Mouse (Mus musculus) embryo, embryonic 9.5 days (tissue): ENCODE measurements around the gene Ncdn.

Source experiments
- DNase-seq: peaks from one replicate; pipeline ENCODE4 v3.0.0-alpha.2; 2017; ENCODE audit errors: extremely low spot score

The Ncdn gene

GRCm38 (mm10) chr4:126752608-126753141, 563 bp downstream of the Ncdn start:
- DNase-seq: peak; percentile 58

- DNase-seq: no peak
These were observed 1.1 kb downstream of the Ncdn start for GRCm38 (mm10) chr4:126752024-126752607.

GRCm38 (mm10) chr4:126751556-126752023, 1.6 kb downstream of the Ncdn start:
- no peak for DNase-seq

GRCm38 (mm10) chr4:126750863-126751555, 2.2 kb downstream of the Ncdn start:
- no peak for DNase-seq

GRCm38 (mm10) chr4:126750046-126750683, 3.1 kb downstream of the Ncdn start:
- DNase-seq: no peak

- DNase-seq: no peak
These were observed 3.7 kb downstream of the Ncdn start for GRCm38 (mm10) chr4:126749553-126749952.

GRCm38 (mm10) chr4:126748381-126748780, 4.9 kb downstream of the Ncdn start:
- DNase-seq: no peak

GRCm38 (mm10) chr4:126746194-126746840, 6.9 kb downstream of the Ncdn start:
- no peak for DNase-seq

GRCm38 (mm10) chr4:126745506-126746193, 7.6 kb downstream of the Ncdn start:
- DNase-seq: peak; percentile 40

GRCm38 (mm10) chr4:126744831-126745230, 8.4 kb downstream of the Ncdn start:
- DNase-seq: no peak

GRCm38 (mm10) chr4:126743713-126744112, 9.5 kb downstream of the Ncdn start:
- peak; percentile 41 for DNase-seq

- no peak for DNase-seq
These were observed 10.3 kb downstream of the Ncdn start for GRCm38 (mm10) chr4:126742976-126743375.

GRCm38 (mm10) chr4:126741448-126741847, 11.8 kb downstream of the Ncdn start:
- DNase-seq: peak; percentile 84

- DNase-seq: peak; percentile 64
These were observed 13.1 kb downstream of the Ncdn start for GRCm38 (mm10) chr4:126739966-126740676.

- DNase-seq: peak; percentile 45
These were observed 17.2 kb downstream of the Ncdn start, which contains the start of gene Tfap2e for GRCm38 (mm10) chr4:126736001-126736414. Gene Tfap2e, minus strand, starts transcription at chr4:126736240.

- peak; percentile 31 for DNase-seq
These were observed 17.7 kb downstream of the Ncdn start for GRCm38 (mm10) chr4:126735382-126736000.

- peak; percentile 45 for DNase-seq
These were observed 18.4 kb downstream of the Ncdn start for GRCm38 (mm10) chr4:126734700-126735381.

GRCm38 (mm10) chr4:126734001-126734603, 19.1 kb downstream of the Ncdn start:
- peak; percentile 29 for DNase-seq
